11 mouse cellular contexts compared by ENCODE assay signal in genomic region chr1:37959486-37959885, GRCm38 (mm10). TPM values are rescaled to one million over a fixed set of nuclear protein-coding genes. Genes with fewer than 3 reads are reported as not detected.
DNase-seq lines count a peak whose midpoint lies in the region; ATAC-seq and TF ChIP-seq lines count a peak whose summit lies in the region.
"Had no signal": no experiment of that assay in that cellular context is flagged by ENCODE, and none has a peak within 500 bp of the region (broad histone marks: within the 10 kb centered on the region; RNA-seq: fewer than 3 reads in every experiment).

No protein-coding gene starts in this region.

- no peak for DNase-seq in hindbrain, embryonic 11.5 days (ENCODE audit: low spot score)
- peak; percentile 47 for DNase-seq in R1 (ENCODE audit: low read depth, low spot score)
- peak; percentile 67 for DNase-seq in brain, adult 2 months (ENCODE audit: low read depth, low spot score)
- DNase-seq in left cerebral cortex, postnatal 14 days (ENCODE audit: low spot score in 2 of 2), result peak; percentile 41 to 60
- DNase-seq in spleen, postnatal 14 days (ENCODE audit: low spot score in 2 of 2), result no peak
- DNase-seq: gastrocnemius, postnatal 25 days had no signal

- H3K27me3 ChIP-seq in hindbrain, embryonic 16.5 days (replicated peaks; ENCODE audit: control insufficient read depth, insufficient read depth, low read length), result no peaks in the 10 kb centered on the region
- no peaks in the 10 kb centered on the region for H3K27me3 ChIP-seq in hindbrain, embryonic 11.5 days (ENCODE audit: control insufficient read depth, insufficient read depth, low read length)
- no peaks in the 10 kb centered on the region for H3K27me3 ChIP-seq in intestine, postnatal 0 days (replicated peaks; ENCODE audit: control insufficient read depth, insufficient read depth, low read length)

- no peak overlapping the region for H3K4me3 ChIP-seq in hindbrain, embryonic 16.5 days (ENCODE audit: low read length)
- no peak overlapping the region for H3K4me3 ChIP-seq in hindbrain, embryonic 11.5 days (ENCODE audit: low read depth, low read length)
- H3K4me3 ChIP-seq in intestine, postnatal 0 days (ENCODE audit: low read depth, low read length), result no peak overlapping the region

- no peak for TF ChIP-seq CTCF in intestine, postnatal 0 days (IDR thresholded peaks at IDR 0.05; ENCODE audit: low read depth)

- no peak overlapping the region for H3K9ac ChIP-seq in hindbrain, embryonic 16.5 days (ENCODE audit: low read depth, low read length)
- H3K9ac ChIP-seq in hindbrain, embryonic 11.5 days (ENCODE audit: low read depth, low read length), result no peak overlapping the region
- H3K9ac ChIP-seq in intestine, postnatal 0 days (ENCODE audit: low read depth, low read length), result no peak overlapping the region
- H3K9ac ChIP-seq: liver, embryonic 14.5 days had no signal

- intact Hi-C loops in left cerebral cortex, postnatal 14 days (cut with DNase I), result no loop called here

- H3K36me3 ChIP-seq in hindbrain, embryonic 16.5 days (ENCODE audit: control insufficient read depth, insufficient read depth, low read length), result no peaks in the 10 kb centered on the region
- no peaks in the 10 kb centered on the region for H3K36me3 ChIP-seq in hindbrain, embryonic 11.5 days (ENCODE audit: control insufficient read depth, insufficient read depth, low read length)
- no peaks in the 10 kb centered on the region for H3K36me3 ChIP-seq in intestine, postnatal 0 days (ENCODE audit: control insufficient read depth, insufficient read depth)

- WGBS in hindbrain, embryonic 16.5 days, result 45% methylated on average over 5 of the region's 5 CpGs
- WGBS in hindbrain, embryonic 11.5 days, result 64% methylated on average over 5 of the region's 5 CpGs
- 73% methylated on average over 5 of the region's 5 CpGs for WGBS in intestine, postnatal 0 days

- no peak overlapping the region for H3K27ac ChIP-seq in hindbrain, embryonic 16.5 days (ENCODE audit: low read depth, low read length)
- H3K27ac ChIP-seq in hindbrain, embryonic 11.5 days (ENCODE audit: low read depth, low read length), result no peak overlapping the region
- no peak overlapping the region for H3K27ac ChIP-seq in intestine, postnatal 0 days (ENCODE audit: low read depth, low read length)
- H3K27ac ChIP-seq: liver, embryonic 14.5 days had no signal

- no peak overlapping the region for H3K4me2 ChIP-seq in hindbrain, embryonic 16.5 days (ENCODE audit: low read length)
- no peak overlapping the region for H3K4me2 ChIP-seq in hindbrain, embryonic 11.5 days (replicated peaks; ENCODE audit: low read depth, low read length)
- no peak overlapping the region for H3K4me2 ChIP-seq in intestine, postnatal 0 days (replicated peaks; ENCODE audit: low read depth)

- ATAC-seq in hindbrain, embryonic 16.5 days, result peak; percentile 71
- ATAC-seq in hindbrain, embryonic 11.5 days (ENCODE audit: low FRiP score), result no peak
- no peak for ATAC-seq in intestine, postnatal 0 days

- no peaks in the 10 kb centered on the region for H3K4me1 ChIP-seq in hindbrain, embryonic 16.5 days (ENCODE audit: control insufficient read depth, insufficient read depth, low read depth, low read length)
- H3K4me1 ChIP-seq in hindbrain, embryonic 11.5 days (replicated peaks; ENCODE audit: control insufficient read depth, insufficient read depth, low read length), result no peaks in the 10 kb centered on the region
- H3K4me1 ChIP-seq in intestine, postnatal 0 days (replicated peaks; ENCODE audit: control insufficient read depth, insufficient read depth, low read length), result no peaks in the 10 kb centered on the region

- H3K9me3 ChIP-seq in hindbrain, embryonic 16.5 days (ENCODE audit: control insufficient read depth, low read length), result no peaks in the 10 kb centered on the region
- H3K9me3 ChIP-seq in hindbrain, embryonic 11.5 days (ENCODE audit: control insufficient read depth, low read length), result no peaks in the 10 kb centered on the region
- H3K9me3 ChIP-seq in intestine, postnatal 0 days (ENCODE audit: control insufficient read depth), result no peaks in the 10 kb centered on the region

RNA-seq across cellular contexts. Expression of gene Lyg1, which starts 1.9 kb away (rescaled TPM):
- polyA plus RNA-seq in hindbrain, embryonic 16.5 days (2015; fragmentation: Nextera tagmentation; extraction: Ambion mirVana), result not detected in 2 replicates
- not detected in 2 replicates for polyA plus RNA-seq in hindbrain, embryonic 11.5 days (2014; fragmentation: Nextera tagmentation; extraction: Ambion mirVana)
- not detected for total RNA-seq in left cerebral cortex, postnatal 14 days (2021)
- polyA plus RNA-seq in intestine, postnatal 0 days (2015; fragmentation: Nextera tagmentation; extraction: Ambion mirVana), result not detected in 2 replicates
- total RNA-seq: gastrocnemius, postnatal 25 days; layer of hippocampus, adult 8-10 months had no signal
- polyA plus RNA-seq: embryonic facial prominence, embryonic 14.5 days; liver, embryonic 14.5 days had no signal

RNA-seq across cellular contexts. Expression of gene Txndc9, which starts 38.2 kb away (rescaled TPM):
- polyA plus RNA-seq in hindbrain, embryonic 16.5 days (2015; fragmentation: Nextera tagmentation; extraction: Ambion mirVana), result 125 and 136 TPM in 2 replicates
- 188 TPM in 2 replicates for polyA plus RNA-seq in hindbrain, embryonic 11.5 days (2014; fragmentation: Nextera tagmentation; extraction: Ambion mirVana)
- 10 to 100 TPM; 54.8 to 59.9 TPM for total RNA-seq in left cerebral cortex, postnatal 14 days (2021)
- 101 and 103 TPM in 2 replicates for polyA plus RNA-seq in intestine, postnatal 0 days (2015; fragmentation: Nextera tagmentation; extraction: Ambion mirVana)

RNA-seq across cellular contexts. Expression of gene Eif5b, which starts 38.3 kb away (rescaled TPM):
- polyA plus RNA-seq in hindbrain, embryonic 16.5 days (2015; fragmentation: Nextera tagmentation; extraction: Ambion mirVana), result 17.9 and 18.1 TPM in 2 replicates
- polyA plus RNA-seq in hindbrain, embryonic 11.5 days (2014; fragmentation: Nextera tagmentation; extraction: Ambion mirVana), result 28.0 and 34.0 TPM in 2 replicates
- total RNA-seq in left cerebral cortex, postnatal 14 days (2021), result 10 to 100 TPM; 34.6 to 34.7 TPM
- 14.8 and 17.2 TPM in 2 replicates for polyA plus RNA-seq in intestine, postnatal 0 days (2015; fragmentation: Nextera tagmentation; extraction: Ambion mirVana)

RNA-seq across cellular contexts. Expression of gene Lyg2, which starts 43.2 kb away (rescaled TPM):
- polyA plus RNA-seq in hindbrain, embryonic 16.5 days (2015; fragmentation: Nextera tagmentation; extraction: Ambion mirVana), result 0.14 TPM in 1 of 2 replicates, not detected in the other
- not detected in 2 replicates for polyA plus RNA-seq in hindbrain, embryonic 11.5 days (2014; fragmentation: Nextera tagmentation; extraction: Ambion mirVana)
- total RNA-seq in left cerebral cortex, postnatal 14 days (2021), result under 1 TPM in 1 of 2 experiments, not detected in 1; 0.13 TPM
- polyA plus RNA-seq in intestine, postnatal 0 days (2015; fragmentation: Nextera tagmentation; extraction: Ambion mirVana), result not detected in 2 replicates
- total RNA-seq: gastrocnemius, postnatal 25 days had no signal

Comparison
In these comparisons a context has a peak if more than half of its experiments do, and no peak if none do; other contexts are left out.
1. DNase-seq: peak in R1 (single experiment), brain, adult 2 months (single experiment) and left cerebral cortex, postnatal 14 days (2 of 2); none in hindbrain, embryonic 11.5 days (single experiment) and spleen, postnatal 14 days (0 of 2).